Mouse (Mus musculus) gastrocnemius, adult 2 months (tissue): ENCODE results near the gene D230025D16Rik. TPM values are rescaled to one million over a fixed set of nuclear protein-coding genes. Genes with fewer than 3 reads are reported as not detected.
"Not testable (repeated sequence)": the region's sequence is repeated elsewhere in the genome, so short reads cannot be mapped to it uniquely, and the experiment has no call there.

Experiments used
- DNase-seq: peaks from one replicate; pipeline ENCODE4 v3.0.0; 2022
- H3K27ac ChIP-seq: fragments of 200-600 bp; 2 replicates; pipeline ENCODE4 v1.8.1; 2022; ENCODE audit warnings: mild to moderate bottlenecking
- H3K4me3 ChIP-seq: fragments of 200-600 bp; 2 replicates; pipeline ENCODE4 v1.8.1; 2022; ENCODE audit warnings: mild to moderate bottlenecking, moderate library complexity
- CTCF ChIP-seq: fragments of 200-600 bp; IDR thresholded peaks from 2 replicates; pipeline ENCODE4 v1.8.1; 2022; ENCODE audit warnings: antibody characterized with exemption, mild to moderate bottlenecking, moderate library complexity
- intact Hi-C: fragments of 180-260 bp; cut with DNase I; formaldehyde crosslinking; loops from one replicate; pipeline ENCODE4 v1.15.1; 2025
- long read RNA-seq, 2 experiments: library from polyadenylated mRNA; stranded (forward); transcript quantifications; one replicate each; pipeline ENCODE4 v2.0.0; 2021
- total RNA-seq, 2 experiments: library from RNA; stranded (reverse); gene quantifications; 2 replicates each; pipeline ENCODE4 v1.2.3; 2021

The D230025D16Rik gene
- total RNA-seq: 10 to 100 TPM; 28.1 to 33.1 TPM
- long read RNA-seq, experiment 1, transcript D230025D16Rik-201 (16 exons, 2,916 nt): major isoform, 30 of 32 reads
- long read RNA-seq, experiment 1, partial matches to known transcripts: 0 of 32 reads
- long read RNA-seq, experiment 1, other reads (novel, unspliced or antisense): 2 of 32 reads
- long read RNA-seq, experiment 2, transcript D230025D16Rik-201 (16 exons, 2,916 nt): major isoform, 22 of 29 reads
- long read RNA-seq, experiment 2, partial matches to known transcripts: 3 of 29 reads
- long read RNA-seq, experiment 2, other reads (novel, unspliced or antisense): 4 of 29 reads

DNA sequence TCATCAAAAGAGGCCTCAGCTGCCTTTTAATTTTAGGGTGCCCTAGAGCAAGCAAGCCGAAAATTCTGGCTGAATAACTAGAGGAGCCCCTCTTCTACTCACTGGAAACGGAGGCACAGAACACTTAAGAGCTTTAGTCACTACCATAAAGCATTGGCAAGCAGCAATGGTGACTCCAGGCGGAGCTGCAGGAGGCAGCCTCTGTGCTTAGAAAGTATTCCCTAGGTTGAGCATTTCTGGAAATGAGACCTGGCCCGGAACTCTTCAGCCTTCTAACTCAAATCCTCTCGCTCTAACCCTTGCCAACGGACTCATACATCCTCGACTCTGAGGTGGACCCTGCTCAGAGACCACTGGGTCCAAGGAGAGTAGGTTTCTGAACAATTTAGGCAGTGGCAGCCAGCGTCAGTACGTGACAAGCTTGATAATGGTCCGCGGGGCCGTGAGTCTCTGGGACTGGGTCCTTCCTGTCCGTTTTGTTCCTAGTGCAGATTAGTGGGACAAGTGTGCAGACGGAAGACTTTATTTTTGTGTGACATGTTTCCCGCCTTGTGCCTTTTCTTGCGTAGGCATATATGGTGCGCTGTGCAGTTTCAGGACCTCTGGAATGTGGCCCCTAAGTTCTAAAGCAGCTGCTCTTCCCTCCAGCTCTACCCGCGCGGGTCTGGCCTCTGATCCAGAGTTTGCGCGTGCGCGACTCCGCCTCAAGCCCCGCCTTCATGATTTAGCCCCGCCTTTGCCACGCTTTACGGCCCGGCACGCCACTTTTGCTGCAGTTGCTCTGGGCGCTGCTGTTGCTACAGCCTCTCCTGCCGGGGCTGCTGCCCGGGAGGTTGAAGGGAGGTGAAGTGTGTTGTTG is at the start of gene D230025D16Rik:
Gene D230025D16Rik, plus strand, starts transcription at position 733 of the 859 bp plus-strand sequence.
- intact Hi-C loops: loop anchor here (5.0 kb wide), 1 partner anchor 52 kb away; the partner anchor contains the start of gene Cbfb
- Histone ChIP-seq H3K4me3 (peak within 1 kb of the TSS; percentile 93), H3K27ac (peak within 1 kb of the TSS; percentile 95)
- TF ChIP-seq CTCF: no peak
- peak; percentile 96 for DNase-seq

DNA sequence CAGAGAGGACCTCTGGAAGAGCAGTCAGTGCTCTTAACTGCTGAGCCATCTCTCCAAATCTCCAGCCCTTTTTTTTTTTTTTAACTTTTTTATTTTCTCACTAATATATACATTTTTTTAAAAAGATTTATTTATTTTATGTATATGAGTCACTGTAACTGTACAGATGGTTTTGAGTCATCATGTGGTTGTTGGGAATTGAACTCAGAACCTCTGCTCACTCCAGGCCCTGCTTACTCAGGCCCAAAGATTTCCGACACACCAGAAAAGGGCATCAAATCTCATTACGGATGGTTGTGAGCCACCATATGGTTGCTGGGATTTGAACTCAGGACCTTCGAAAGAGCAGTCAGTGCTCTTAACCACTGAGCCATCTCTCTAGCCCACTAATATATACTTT is 49.7 kb upstream of the D230025D16Rik start:
- intact Hi-C loops: not testable (repeated sequence)

DNA sequence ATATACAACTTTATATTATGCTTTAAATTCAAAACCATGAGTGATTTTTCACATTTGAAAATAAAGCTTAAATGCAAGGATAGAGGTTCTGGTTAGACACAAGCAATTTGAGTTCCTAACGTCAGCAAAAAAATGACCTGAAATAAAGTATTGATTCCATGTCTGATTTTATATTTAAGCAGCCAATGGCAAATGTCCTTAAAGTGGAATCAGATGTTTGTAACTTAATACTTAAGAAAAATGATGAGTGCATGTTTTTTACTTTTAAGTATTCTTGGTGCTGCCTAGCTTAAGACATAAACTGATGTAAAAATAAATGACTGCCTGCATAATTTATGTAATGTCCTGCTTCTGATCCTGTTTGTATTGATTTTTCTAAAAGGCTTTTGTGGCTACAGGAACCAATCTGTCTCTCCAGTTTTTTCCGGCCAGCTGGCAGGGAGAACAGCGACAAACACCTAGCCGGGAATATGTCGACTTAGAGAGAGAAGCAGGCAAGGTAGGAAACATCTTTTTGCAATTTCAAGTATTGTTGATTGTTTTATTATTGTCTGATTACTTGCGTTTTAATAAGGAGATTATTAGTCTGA is 46.6 kb upstream of the D230025D16Rik start:
- intact Hi-C loops: no loop called here
- Histone ChIP-seq H3K27ac (peak overlapping the region; percentile 72), H3K4me3 (peak overlapping the region; percentile 54)
- no peak for TF ChIP-seq CTCF
- no peak for DNase-seq

More for the DNA sequence above, 49.7 kb upstream of the D230025D16Rik start:
- H3K27ac ChIP-seq, H3K4me3 ChIP-seq, DNase-seq: not testable (repeated sequence)

DNA sequence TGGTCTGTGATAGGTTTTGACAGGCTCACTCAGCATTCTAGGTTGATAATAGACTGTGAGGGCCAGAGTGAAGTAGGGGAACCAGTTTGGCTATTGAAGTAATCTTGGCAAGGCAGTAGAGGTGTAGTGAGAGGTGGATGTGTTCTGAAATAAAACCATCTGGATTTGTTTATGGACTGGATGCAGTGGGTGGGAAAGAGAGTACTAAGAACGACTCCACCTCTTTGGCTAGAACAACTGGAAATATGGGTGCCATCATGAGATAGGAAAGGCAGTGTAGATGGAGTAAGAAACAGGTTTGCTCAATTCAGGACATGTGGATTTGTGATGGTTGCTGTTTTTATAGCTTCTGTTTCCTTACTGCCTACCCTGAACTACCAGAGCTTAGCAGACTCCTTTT is 42.7 kb upstream of the D230025D16Rik start:
- no peak for TF ChIP-seq CTCF
- intact Hi-C loops: no loop called here
- H3K4me3 ChIP-seq: no peak overlapping the region
- no peak overlapping the region for H3K27ac ChIP-seq
- DNase-seq: no peak

GRCm38 (mm10) chr8:105186467-105187005 is 38.4 kb upstream of the D230025D16Rik start:
- H3K4me3 ChIP-seq: no peak overlapping the region
- H3K27ac ChIP-seq: no peak overlapping the region
- TF ChIP-seq CTCF: no peak
- intact Hi-C loops: no loop called here
- DNase-seq: no peak

DNA sequence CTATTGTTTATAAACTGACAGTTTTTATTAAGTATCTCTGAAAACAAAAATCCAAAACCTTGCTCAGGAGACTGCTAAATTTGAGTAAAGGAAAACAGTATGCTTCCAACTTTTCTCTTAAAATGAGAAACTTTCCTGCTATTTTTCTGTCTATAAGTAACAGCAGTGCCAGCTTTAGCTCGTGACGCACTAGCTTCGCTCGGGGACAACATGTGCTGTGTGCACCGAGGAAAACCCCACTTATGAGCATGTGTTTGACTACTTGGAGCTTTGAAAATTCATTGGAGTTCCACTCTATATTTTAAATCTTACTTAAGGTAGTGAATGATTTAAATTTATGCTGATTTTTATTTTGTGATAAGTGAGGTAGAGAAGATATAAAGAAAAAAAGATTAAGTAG is 32.8 kb upstream of the D230025D16Rik start:
- no peak overlapping the region for H3K27ac ChIP-seq
- no peak overlapping the region for H3K4me3 ChIP-seq
- DNase-seq: no peak
- no peak for TF ChIP-seq CTCF
- intact Hi-C loops: no loop called here

- intact Hi-C loops: no loop called here
- TF ChIP-seq CTCF: no peak
- Histone ChIP-seq H3K4me3 (no peak overlapping the region), H3K27ac (no peak overlapping the region)
- no peak for DNase-seq
Observed at GRCm38 (mm10) chr8:105205748-105206147, 19.2 kb upstream of the D230025D16Rik start.

DNA sequence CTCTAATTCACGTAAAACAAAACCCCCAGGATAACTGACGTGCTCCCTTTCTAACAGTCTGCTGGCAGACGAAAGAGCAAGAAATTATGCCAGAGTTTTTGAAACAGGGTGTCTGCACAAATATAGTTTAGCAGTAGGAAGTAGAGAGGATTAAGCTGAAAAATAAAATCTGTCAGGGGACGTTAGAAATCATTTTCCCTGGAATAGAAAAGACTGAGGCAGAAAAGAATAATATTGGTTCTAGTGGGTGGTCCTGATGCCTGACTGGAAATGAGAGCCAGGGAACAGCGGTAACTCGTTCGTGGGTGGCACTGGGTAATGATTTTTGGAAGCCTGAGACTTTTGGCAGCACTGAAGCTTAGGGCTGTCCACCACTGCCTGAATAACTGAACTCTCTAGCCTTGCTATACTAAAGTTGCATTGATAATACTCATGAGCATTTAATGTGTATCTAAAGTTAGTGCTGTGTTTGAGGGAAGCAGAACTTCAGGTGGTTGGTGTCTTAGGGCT is 18.1 kb upstream of the D230025D16Rik start:
- Histone ChIP-seq H3K4me3 (no peak overlapping the region), H3K27ac (0 out of 2 replicates have a peak overlapping the region, but pooled peaks have one; percentile 35)
- DNase-seq: no peak
- no peak for TF ChIP-seq CTCF
- intact Hi-C loops: no loop called here

- intact Hi-C loops: no loop called here
- no peak for TF ChIP-seq CTCF
Observed at GRCm38 (mm10) chr8:105207675-105208273, 17.2 kb upstream of the D230025D16Rik start.

DNA sequence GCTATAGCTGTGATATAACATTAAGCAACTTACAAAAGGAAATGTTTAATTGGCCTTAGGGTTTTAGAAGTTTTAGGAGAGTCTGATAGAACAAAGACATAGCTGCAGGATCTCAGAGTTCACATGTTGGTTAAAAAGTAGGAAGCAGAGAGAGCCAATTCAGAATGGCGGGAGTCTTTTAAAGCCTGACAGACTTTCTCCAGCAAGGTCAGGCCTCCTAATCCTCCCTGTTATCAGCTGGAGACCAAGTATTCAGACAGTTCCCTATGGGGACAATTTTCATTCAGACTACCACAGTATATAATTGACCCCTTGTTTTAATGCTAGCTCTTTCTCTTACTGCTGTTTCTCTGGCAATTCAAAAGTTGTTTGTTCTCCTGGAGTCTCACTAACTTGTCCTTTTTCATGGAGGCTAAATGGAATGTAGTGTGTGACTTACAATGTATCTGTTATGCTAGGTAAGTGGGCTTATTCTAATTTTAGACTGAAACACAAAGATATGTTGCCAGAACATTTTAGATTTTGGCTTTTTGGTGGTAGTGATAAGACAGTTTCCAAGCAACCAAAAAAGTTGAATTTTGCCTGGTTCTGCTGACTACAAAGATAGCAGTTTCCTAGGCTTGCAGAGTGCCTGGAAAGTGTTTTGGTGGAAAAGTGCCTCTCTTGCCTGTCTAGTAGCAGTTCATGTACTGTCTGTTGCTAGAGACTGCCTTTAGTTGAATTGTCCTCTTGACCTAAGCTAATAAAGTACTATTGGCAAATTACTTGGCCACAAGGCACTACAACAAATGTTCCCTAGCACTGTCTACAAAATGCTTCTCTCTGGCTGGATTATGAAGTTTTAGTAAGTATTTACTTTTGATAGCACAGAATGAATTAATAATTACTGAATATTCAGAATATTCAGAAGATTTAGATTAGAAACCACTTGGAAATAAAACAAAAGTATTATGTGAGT is 15.5 kb upstream of the D230025D16Rik start:
- no peak for TF ChIP-seq CTCF
- intact Hi-C loops: no loop called here
- Histone ChIP-seq H3K27ac (no peak overlapping the region), H3K4me3 (no peak overlapping the region)
- DNase-seq: no peak

More at GRCm38 (mm10) chr8:105207675-105208273, 17.2 kb upstream of the D230025D16Rik start:
- H3K4me3 ChIP-seq: no peak overlapping the region
- H3K27ac ChIP-seq: no peak overlapping the region
- DNase-seq: no peak

GRCm38 (mm10) chr8:105214104-105214503 is 10.8 kb upstream of the D230025D16Rik start:
- TF ChIP-seq CTCF: peak; percentile 35; the same call in 1 of the 2 replicates
- no peak for DNase-seq
- Histone ChIP-seq H3K4me3 (no peak overlapping the region), H3K27ac (no peak overlapping the region)
- intact Hi-C loops: no loop called here
